Mouse (Mus musculus) hindbrain, postnatal 0 days (tissue): ENCODE measurements at regions not wholly inside any gene's neighbourhood (a gene's known extent, or its start where the extent isn't known, plus 50 kb on each side); places are given as distances from the start of the nearest gene placed in this dataset.

Source experiments
- ATAC-seq: fragments of 200-750 bp; cut with Nextera tagmentation; 2 replicates; pipeline ENCODE4 v1.8.0; 2017; ENCODE audit warnings: mild to moderate bottlenecking, moderate TSS enrichment, moderate library complexity
- DNase-seq: peaks from one replicate; pipeline ENCODE4 v3.0.0-alpha.2; 2015; ENCODE audit warnings: low spot score
- H3K27ac ChIP-seq: fragments of 300-500 bp; sonication (generic); 2 replicates; pipeline ENCODE4 v1.5.1; 2014; ENCODE audit warnings: mild to moderate bottlenecking
- H3K27me3 ChIP-seq: fragments of 300-500 bp; sonication (generic); 2 replicates; pipeline ENCODE4 v1.6.1; 2014; ENCODE audit warnings: low read length, mixed read lengths; ENCODE audit not compliant: insufficient read depth
- H3K36me3 ChIP-seq: fragments of 300-500 bp; sonication (generic); 2 replicates; pipeline ENCODE4 v1.6.1; 2014; ENCODE audit warnings: low read length, mixed read lengths; ENCODE audit not compliant: insufficient read depth
- H3K4me1 ChIP-seq: fragments of 300-500 bp; sonication (generic); 2 replicates; pipeline ENCODE4 v1.6.1; 2014; ENCODE audit warnings: antibody characterized with exemption, low read length, mixed read lengths; ENCODE audit not compliant: insufficient read depth
- H3K4me2 ChIP-seq: fragments of 300-500 bp; sonication (generic); 2 replicates; pipeline ENCODE4 v1.6.1; 2014; ENCODE audit warnings: low read depth, mild to moderate bottlenecking, low read length, moderate library complexity, mixed read lengths
- H3K4me3 ChIP-seq: fragments of 300-500 bp; sonication (generic); 2 replicates; pipeline ENCODE4 v1.5.1; 2014; ENCODE audit warnings: low read length
- H3K9ac ChIP-seq: fragments of 300-500 bp; sonication (generic); replicated peaks from 2 replicates; pipeline ENCODE4 v1.6.1; 2014; ENCODE audit warnings: mild to moderate bottlenecking, low read length, moderate library complexity, mixed read lengths
- H3K9me3 ChIP-seq: fragments of 300-500 bp; sonication (generic); 2 replicates; pipeline ENCODE4 v1.6.1; 2016; ENCODE audit warnings: low read length, mixed read lengths
- CTCF ChIP-seq: IDR thresholded peaks from 2 replicates; pipeline ENCODE4 v1.5.1; 2016; ENCODE audit warnings: antibody characterized with exemption, control low read depth, low read depth
- WGBS: fragments of 180-500 bp; shearing (Covaris S2); extraction: QIAGEN DNeasy Blood & Tissue Kit; methylation state at CpG from one replicate; pipeline ENCODE4 v1.1.7; 2014; 5-methylcytosine and 5-hydroxymethylcytosine counted together

DNA sequence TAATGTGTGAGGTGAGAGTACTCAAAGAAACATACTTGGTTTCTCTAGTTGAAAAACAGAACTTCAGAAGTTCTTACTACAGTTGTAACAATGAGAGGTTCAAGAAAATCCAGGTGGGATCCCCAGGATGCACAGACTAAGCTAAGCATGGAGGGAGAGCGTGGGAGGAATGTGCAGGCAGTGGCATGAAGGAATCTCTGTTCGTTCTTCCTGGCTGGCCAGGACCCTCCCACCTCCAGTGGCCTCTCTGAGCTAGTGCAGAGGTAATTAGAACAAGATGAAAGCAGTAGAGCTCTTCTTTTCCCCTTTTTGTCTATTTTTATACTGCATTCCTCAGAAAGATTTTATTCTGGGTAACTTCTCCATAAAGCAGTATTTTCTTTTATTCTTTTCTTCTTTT is 648.3 kb upstream of the Fat3 start:
- no peak overlapping the region for H3K4me2 ChIP-seq
- H3K9ac ChIP-seq: no peak overlapping the region
- no peak overlapping the region for H3K4me3 ChIP-seq
- no peaks in the 10 kb centered on the region for H3K4me1 ChIP-seq
- ATAC-seq (no peak), DNase-seq (no peak)
- TF ChIP-seq CTCF: no peak
- 69% methylated on average over 2 of the region's 2 CpGs for WGBS
- no peak overlapping the region for H3K27ac ChIP-seq
- no peaks in the 10 kb centered on the region for H3K27me3 ChIP-seq
- H3K36me3 ChIP-seq: no peaks in the 10 kb centered on the region
- H3K9me3 ChIP-seq: no peaks in the 10 kb centered on the region
